Mouse (Mus musculus): ENCODE results near the gene Olfr49. TPM values are rescaled to one million over a fixed set of nuclear protein-coding genes. Genes with fewer than 3 reads are reported as not detected.
A peak's percentile ranks its signal among the peaks of the same experiment; 100 is the strongest.

Olfr49 gene
- polyA plus RNA-seq, 1 experiment from 2014 or later = not detected

DNA sequence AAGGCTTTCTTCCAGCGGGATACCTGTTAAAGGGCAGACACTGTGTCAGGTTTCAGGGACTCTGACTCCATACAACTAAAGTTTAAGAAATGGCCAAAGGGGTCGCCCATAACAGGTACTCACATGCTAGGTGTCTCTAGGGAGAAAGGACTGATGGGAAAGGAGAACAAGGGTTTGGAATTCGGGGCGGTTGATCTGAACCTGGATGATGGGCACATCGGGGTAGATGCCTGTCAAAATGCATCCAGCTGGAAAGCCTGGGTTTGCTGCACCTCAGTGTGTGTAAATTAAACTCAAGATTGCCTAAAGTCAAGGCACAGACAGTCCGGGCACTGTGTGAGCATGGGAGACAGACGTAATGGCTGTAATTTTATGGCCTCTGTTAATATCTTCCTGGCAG is 56.2 kb downstream of the Olfr49 start:
- Histone ChIP-seq H3K4me1 (replicated peaks; ENCODE audit: control insufficient read depth, insufficient read depth, low read length) (peaks cover 22% of the 10 kb centered on the region), H3K27me3 (ENCODE audit: control insufficient read depth, insufficient read depth, low read length) (no peaks in the 10 kb centered on the region), H3K4me3 (replicated peaks; ENCODE audit: low read length) (peak overlapping the region; percentile 20), H3K9me3 (ENCODE audit: control insufficient read depth, low read length) (no peaks in the 10 kb centered on the region), H3K4me2 (replicated peaks) (peak overlapping the region; percentile 54), H3K36me3 (replicated peaks; ENCODE audit: control insufficient read depth, insufficient read depth) (no peaks in the 10 kb centered on the region), H3K27ac (peak overlapping the region; percentile 79), H3K9ac (peak overlapping the region; percentile 58)
- 6% methylated on average over 7 of the region's 7 CpGs for WGBS
- peak; percentile 6; the same call in 1 of the 2 replicates for ATAC-seq (ENCODE audit: low FRiP score)
- DNase-seq (ENCODE audit: low spot score) = no peak

Other genes starting within 250 kb of the Olfr49 start
- gene Dad1, start 30.8 kb downstream of the Olfr49 start, polyA plus RNA-seq (2014; fragmentation: Nextera tagmentation; extraction: Ambion mirVana) = 365 and 386 TPM in 2 replicates
- gene Abhd4, start 30.8 kb downstream of the Olfr49 start, polyA plus RNA-seq (2014; fragmentation: Nextera tagmentation; extraction: Ambion mirVana) = 64.5 and 65.4 TPM in 2 replicates
- 57.1 and 66.0 TPM in 2 replicates for gene Oxa1l, start 75.9 kb upstream of the Olfr49 start, polyA plus RNA-seq (2014; fragmentation: Nextera tagmentation; extraction: Ambion mirVana)
- 4.5 and 6.2 TPM in 2 replicates for gene Slc7a7, start 132.8 kb upstream of the Olfr49 start, polyA plus RNA-seq (2014; fragmentation: Nextera tagmentation; extraction: Ambion mirVana)
- gene Mrpl52, start 142.0 kb upstream of the Olfr49 start, polyA plus RNA-seq (2014; fragmentation: Nextera tagmentation; extraction: Ambion mirVana) = 245 and 308 TPM in 2 replicates
- gene Mmp14, start 146.7 kb upstream of the Olfr49 start, polyA plus RNA-seq (2014; fragmentation: Nextera tagmentation; extraction: Ambion mirVana) = 43.6 and 47.3 TPM in 2 replicates
- 29.2 and 30.8 TPM in 2 replicates for gene Lrp10, start 179.2 kb upstream of the Olfr49 start, polyA plus RNA-seq (2014; fragmentation: Nextera tagmentation; extraction: Ambion mirVana)
- gene Rem2, start 191.2 kb upstream of the Olfr49 start, polyA plus RNA-seq (2014; fragmentation: Nextera tagmentation; extraction: Ambion mirVana) = 32.5 and 41.1 TPM in 2 replicates
- gene Prmt5, start 232.6 kb upstream of the Olfr49 start, polyA plus RNA-seq (2014; fragmentation: Nextera tagmentation; extraction: Ambion mirVana) = 90.0 and 99.7 TPM in 2 replicates

Data from hindbrain, embryonic 14.5 days (tissue).